Mouse (Mus musculus) kidney, adult 8-10 months (tissue): ENCODE measurements around the gene Prkaa2.

Source experiments
- DNase-seq, 2 experiments: peaks; one replicate each; pipeline ENCODE4 v3.0.0; 2022

Prkaa2 gene

GRCm38 (mm10) chr4:105108641-105109198, 970 bp downstream of the Prkaa2 start:
- DNase-seq = peak in 1 of 2 experiments; percentile 74

- DNase-seq = peak in 1 of 2 experiments; percentile 21
Measured at GRCm38 (mm10) chr4:105107943-105108640, 1.6 kb downstream of the Prkaa2 start.

- DNase-seq = peak; percentile 38 to 41
Measured at GRCm38 (mm10) chr4:105104099-105104872, 5.4 kb downstream of the Prkaa2 start.

GRCm38 (mm10) chr4:105101337-105101688, 8.4 kb downstream of the Prkaa2 start:
- no peak for DNase-seq

- DNase-seq = peak in 1 of 2 experiments; percentile 32
Measured at GRCm38 (mm10) chr4:105100508-105101336, 9.0 kb downstream of the Prkaa2 start.

- no peak for DNase-seq
Measured at GRCm38 (mm10) chr4:105098660-105099059, 11.0 kb downstream of the Prkaa2 start.

GRCm38 (mm10) chr4:105098158-105098557, 11.5 kb downstream of the Prkaa2 start:
- DNase-seq = no peak

- peak; percentile 62 to 77 for DNase-seq
Measured at GRCm38 (mm10) chr4:105095316-105095715, 14.4 kb downstream of the Prkaa2 start.

- DNase-seq = no peak
Measured at GRCm38 (mm10) chr4:105093951-105094350, 15.7 kb downstream of the Prkaa2 start.

- no peak for DNase-seq
Measured at GRCm38 (mm10) chr4:105090417-105090816, 19.3 kb downstream of the Prkaa2 start.

GRCm38 (mm10) chr4:105089386-105089785, 20.3 kb downstream of the Prkaa2 start:
- DNase-seq = no peak

- DNase-seq = no peak
Measured at GRCm38 (mm10) chr4:105088671-105089070, 21.0 kb downstream of the Prkaa2 start.

- DNase-seq = peak; percentile 46 to 78
Measured at GRCm38 (mm10) chr4:105076152-105076551, 33.5 kb downstream of the Prkaa2 start.

GRCm38 (mm10) chr4:105071761-105072427, 37.8 kb downstream of the Prkaa2 start:
- DNase-seq = peak; percentile 29 to 77

GRCm38 (mm10) chr4:105070982-105071381, 38.7 kb downstream of the Prkaa2 start:
- peak; percentile 90 to 94 for DNase-seq

- no peak for DNase-seq
Measured at GRCm38 (mm10) chr4:105051291-105051690, 58.4 kb downstream of the Prkaa2 start.

- no peak for DNase-seq
Measured at GRCm38 (mm10) chr4:105050041-105050440, 59.6 kb downstream of the Prkaa2 start.

- DNase-seq = no peak
Measured at GRCm38 (mm10) chr4:105034259-105034658, 75.4 kb downstream of the Prkaa2 start.

GRCm38 (mm10) chr4:105033153-105033552, 76.5 kb downstream of the Prkaa2 start:
- no peak for DNase-seq

- DNase-seq = no peak
Measured at GRCm38 (mm10) chr4:105031104-105031503, 78.6 kb downstream of the Prkaa2 start.

GRCm38 (mm10) chr4:105027278-105027677, 82.4 kb downstream of the Prkaa2 start:
- DNase-seq = no peak

GRCm38 (mm10) chr4:105016006-105016613, 93.6 kb downstream of the Prkaa2 start:
- no peak for DNase-seq
